Mouse (Mus musculus) liver, embryonic 15.5 days (tissue): ENCODE measurements around the gene Ush2a. TPM values are rescaled to one million over a fixed set of nuclear protein-coding genes. Genes with fewer than 3 reads are reported as not detected.

Experiments used
- ATAC-seq: fragments of 200-750 bp; cut with Nextera tagmentation; 2 replicates; pipeline ENCODE4 v1.8.0; 2017; ENCODE audit warnings: moderate number of reproducible peaks, mild to moderate bottlenecking, moderate library complexity; ENCODE audit not compliant: insufficient read depth
- H3K27ac ChIP-seq: fragments of 300-500 bp; sonication (generic); replicated peaks from 2 replicates; pipeline ENCODE4 v1.5.1; 2015; ENCODE audit warnings: mild to moderate bottlenecking, inconsistent platforms
- H3K27me3 ChIP-seq: fragments of 300-500 bp; sonication (generic); 2 replicates; pipeline ENCODE4 v1.6.1; 2015; ENCODE audit warnings: mild to moderate bottlenecking, inconsistent platforms
- H3K36me3 ChIP-seq: fragments of 300-500 bp; sonication (generic); replicated peaks from 2 replicates; pipeline ENCODE4 v1.6.1; 2015; ENCODE audit warnings: moderate library complexity, mild to moderate bottlenecking, inconsistent platforms
- H3K4me1 ChIP-seq: fragments of 300-500 bp; sonication (generic); replicated peaks from 2 replicates; pipeline ENCODE4 v1.6.1; 2015; ENCODE audit warnings: inconsistent platforms
- H3K4me2 ChIP-seq: fragments of 300-500 bp; sonication (generic); 2 replicates; pipeline ENCODE4 v1.6.1; 2015; ENCODE audit warnings: moderate library complexity, mild to moderate bottlenecking, inconsistent platforms
- H3K4me3 ChIP-seq: fragments of 300-500 bp; sonication (generic); replicated peaks from 2 replicates; pipeline ENCODE4 v1.5.1; 2015; ENCODE audit warnings: mild to moderate bottlenecking, inconsistent platforms
- H3K9ac ChIP-seq: fragments of 300-500 bp; sonication (generic); 2 replicates; pipeline ENCODE4 v1.6.1; 2015; ENCODE audit warnings: moderate library complexity, mild to moderate bottlenecking, inconsistent platforms
- H3K9me3 ChIP-seq: fragments of 300-500 bp; sonication (generic); replicated peaks from 2 replicates; pipeline ENCODE4 v1.6.1; 2016; ENCODE audit warnings: inconsistent platforms
- WGBS: fragments of 180-500 bp; shearing (Covaris S2); methylation state at CpG from one replicate; pipeline ENCODE4 v1.1.7; 2015; ENCODE audit warnings: mixed read lengths; ENCODE audit not compliant: insufficient replicate concordance; 5-methylcytosine and 5-hydroxymethylcytosine counted together
- polyA plus RNA-seq: library from polyadenylated mRNA; unstranded; fragments of >200 nt; fragmentation: Nextera tagmentation; extraction: Ambion mirVana; gene quantifications from 2 replicates; pipeline ENCODE4 v1.2.1, GENCODE M21; 2015

Ush2a gene
- polyA plus RNA-seq, 1 experiment from 2014 or later, result not detected

DNA sequence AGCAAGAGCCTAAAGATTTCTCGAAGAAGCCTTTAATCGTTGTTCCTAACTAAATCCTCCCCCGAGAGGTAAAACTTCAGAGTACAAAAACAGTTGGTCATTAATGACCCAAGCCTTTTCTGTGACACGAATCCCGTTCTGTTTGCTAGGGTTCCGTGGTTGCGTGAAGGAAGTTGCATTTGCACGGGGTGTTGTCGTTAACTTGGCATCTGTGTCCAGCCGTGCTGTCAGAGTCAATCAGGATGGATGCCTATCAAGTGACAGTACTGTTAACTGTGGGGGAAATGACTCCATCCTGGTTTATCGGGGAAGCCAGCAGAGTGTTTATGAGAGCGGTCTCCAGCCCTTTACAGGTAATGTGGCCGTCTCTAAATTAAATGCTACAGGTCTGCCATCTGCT, 287.9 kb downstream of the Ush2a start:
- Histone ChIP-seq H3K36me3 (no peaks in the 10 kb centered on the region), H3K27me3 (no peaks in the 10 kb centered on the region), H3K27ac (no peak overlapping the region), H3K4me1 (no peaks in the 10 kb centered on the region), H3K9me3 (no peaks in the 10 kb centered on the region), H3K4me2 (no peak overlapping the region), H3K4me3 (no peak overlapping the region), H3K9ac (no peak overlapping the region)
- no peak for ATAC-seq
- 40% methylated on average over 13 of the region's 13 CpGs for WGBS

DNA sequence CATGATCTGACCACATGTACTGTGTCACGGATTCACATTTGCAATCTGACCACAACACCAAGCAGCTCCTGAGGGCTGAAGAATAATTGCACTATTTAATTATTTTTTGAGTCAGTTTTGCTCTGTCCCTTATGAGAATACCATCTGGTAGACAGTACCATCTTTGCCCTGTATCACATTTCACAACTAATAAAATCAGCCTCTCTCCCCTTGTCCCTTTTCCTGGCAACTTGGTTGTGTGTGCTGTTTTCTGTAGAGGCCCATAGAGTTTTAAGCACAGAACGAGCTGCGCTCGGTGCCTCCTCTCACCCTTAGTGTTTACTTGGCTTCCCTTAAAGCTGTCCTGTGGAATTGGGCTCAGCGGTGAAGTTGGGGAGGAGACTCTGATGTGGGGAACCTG, 290.0 kb downstream of the Ush2a start:
- Histone ChIP-seq H3K27me3 (no peaks in the 10 kb centered on the region), H3K4me1 (no peaks in the 10 kb centered on the region), H3K27ac (no peak overlapping the region), H3K4me2 (no peak overlapping the region), H3K4me3 (no peak overlapping the region), H3K9me3 (no peaks in the 10 kb centered on the region), H3K9ac (no peak overlapping the region), H3K36me3 (no peaks in the 10 kb centered on the region)
- ATAC-seq, result no peak
- 66% methylated on average over 5 of the region's 5 CpGs for WGBS

DNA sequence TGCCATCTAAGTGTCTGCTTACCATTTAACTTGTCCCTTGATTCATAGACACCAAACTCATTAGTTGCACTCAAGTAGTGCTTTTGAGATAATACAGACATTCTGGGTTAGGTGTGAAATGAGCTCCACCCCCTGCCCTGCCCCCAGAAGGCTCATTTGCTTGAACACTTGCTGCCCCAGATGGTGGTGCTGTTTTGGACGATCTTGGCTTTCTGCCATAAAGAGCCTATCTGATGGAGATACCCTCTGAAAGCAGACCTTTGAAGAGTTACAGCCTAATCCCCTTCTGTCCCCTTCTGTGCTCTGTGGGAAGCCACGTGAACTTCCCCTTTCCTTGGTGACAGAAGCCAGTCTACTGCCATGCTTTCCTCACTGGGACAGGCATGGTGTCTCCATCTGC, 297.1 kb downstream of the Ush2a start:
- Histone ChIP-seq H3K4me2 (no peak overlapping the region), H3K4me1 (no peaks in the 10 kb centered on the region), H3K36me3 (no peaks in the 10 kb centered on the region), H3K9me3 (no peaks in the 10 kb centered on the region), H3K27me3 (no peaks in the 10 kb centered on the region), H3K9ac (no peak overlapping the region), H3K4me3 (no peak overlapping the region), H3K27ac (no peak overlapping the region)
- ATAC-seq, result no peak
- 0% methylated on average over 2 of the region's 2 CpGs for WGBS

DNA sequence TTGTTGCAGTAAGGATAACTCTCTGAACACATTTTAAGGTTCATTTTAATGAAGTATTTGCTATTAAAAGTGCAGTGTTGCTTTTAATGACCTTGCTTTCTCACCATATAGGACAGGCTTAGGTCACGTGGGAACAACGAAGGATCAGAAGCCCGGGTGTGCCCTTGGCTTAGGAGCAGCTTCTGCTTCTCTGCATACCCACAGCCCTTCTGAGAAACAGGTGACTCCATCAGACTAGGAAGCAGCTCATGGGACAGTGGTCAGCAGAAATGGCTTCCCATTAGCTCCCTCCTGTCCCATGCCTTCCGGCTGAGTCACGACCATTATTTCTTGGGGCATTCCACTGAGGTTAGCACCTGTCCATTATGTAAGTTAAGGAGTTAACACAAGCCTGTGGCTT, 304.4 kb downstream of the Ush2a start:
- no peaks in the 10 kb centered on the region for H3K36me3 ChIP-seq
- ATAC-seq, result no peak
- no peak overlapping the region for H3K4me3 ChIP-seq
- H3K4me2 ChIP-seq, result no peak overlapping the region
- no peaks in the 10 kb centered on the region for H3K4me1 ChIP-seq
- no peak overlapping the region for H3K27ac ChIP-seq
- WGBS, result 64% methylated on average over 5 of the region's 5 CpGs
- H3K9ac ChIP-seq, result no peak overlapping the region
- H3K27me3 ChIP-seq, result no peaks in the 10 kb centered on the region
- no peaks in the 10 kb centered on the region for H3K9me3 ChIP-seq

DNA sequence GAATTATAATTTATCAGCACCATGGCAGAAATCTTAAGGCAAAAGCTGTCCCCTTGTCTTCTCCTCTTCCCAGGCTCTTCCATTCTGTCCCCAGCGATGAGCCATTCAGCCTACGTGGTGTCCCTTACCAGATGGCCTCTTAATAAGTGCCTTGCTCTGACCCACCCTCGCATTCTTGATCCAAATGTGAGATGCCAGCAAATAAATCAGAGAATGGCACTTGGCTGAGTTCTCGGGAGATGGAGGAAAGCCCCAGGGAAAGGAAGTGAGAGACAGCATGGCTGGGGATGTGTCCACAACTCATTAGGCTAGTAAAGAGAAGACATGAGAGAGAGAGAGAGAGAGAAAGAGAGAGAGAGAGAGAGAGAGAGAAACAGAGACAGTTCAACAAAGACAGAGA, 305.7 kb downstream of the Ush2a start:
- Histone ChIP-seq H3K27ac (no peak overlapping the region), H3K4me1 (no peaks in the 10 kb centered on the region), H3K4me3 (no peak overlapping the region), H3K9ac (no peak overlapping the region), H3K36me3 (no peaks in the 10 kb centered on the region), H3K27me3 (no peaks in the 10 kb centered on the region), H3K9me3 (no peaks in the 10 kb centered on the region), H3K4me2 (no peak overlapping the region)
- 64% methylated on average over 4 of the region's 4 CpGs for WGBS
- no peak for ATAC-seq

DNA sequence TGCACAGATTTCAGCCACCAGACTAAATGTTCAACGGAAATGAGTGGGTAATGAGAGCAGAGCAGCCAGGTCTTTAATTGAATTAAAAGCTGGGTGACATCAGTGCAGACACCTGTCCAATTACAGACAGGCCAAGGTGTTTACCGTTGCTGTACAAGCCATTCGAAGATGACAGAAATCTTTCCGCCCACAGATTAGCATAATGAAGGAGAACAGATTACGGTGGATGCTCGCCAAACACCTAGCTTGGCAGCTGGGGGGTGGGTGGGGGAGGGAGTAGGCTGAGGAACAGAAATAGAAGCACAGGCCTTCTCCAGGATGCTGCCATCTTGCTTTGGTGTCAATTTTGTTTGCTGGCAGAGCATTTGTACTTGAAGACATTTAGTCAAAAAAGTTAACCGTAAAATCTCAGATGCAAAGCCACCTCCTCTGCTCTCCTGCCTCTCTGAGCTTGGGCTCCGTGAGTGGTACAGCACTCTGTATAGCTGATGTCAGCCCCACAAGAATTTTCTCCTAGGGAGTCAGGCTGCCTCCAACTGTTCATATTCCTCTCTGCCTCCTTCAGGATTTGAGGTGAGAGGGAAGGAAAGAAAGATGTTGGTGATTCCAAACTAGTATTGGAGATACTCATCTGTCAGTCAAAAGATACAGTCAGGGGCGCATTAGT, 306.6 kb downstream of the Ush2a start:
- no peaks in the 10 kb centered on the region for H3K27me3 ChIP-seq
- H3K9ac ChIP-seq, result no peak overlapping the region
- 65% methylated on average over 9 of the region's 9 CpGs for WGBS
- H3K4me2 ChIP-seq, result no peak overlapping the region
- no peaks in the 10 kb centered on the region for H3K9me3 ChIP-seq
- no peak overlapping the region for H3K4me3 ChIP-seq
- H3K4me1 ChIP-seq, result no peaks in the 10 kb centered on the region
- no peaks in the 10 kb centered on the region for H3K36me3 ChIP-seq
- no peak overlapping the region for H3K27ac ChIP-seq
- no peak for ATAC-seq

DNA sequence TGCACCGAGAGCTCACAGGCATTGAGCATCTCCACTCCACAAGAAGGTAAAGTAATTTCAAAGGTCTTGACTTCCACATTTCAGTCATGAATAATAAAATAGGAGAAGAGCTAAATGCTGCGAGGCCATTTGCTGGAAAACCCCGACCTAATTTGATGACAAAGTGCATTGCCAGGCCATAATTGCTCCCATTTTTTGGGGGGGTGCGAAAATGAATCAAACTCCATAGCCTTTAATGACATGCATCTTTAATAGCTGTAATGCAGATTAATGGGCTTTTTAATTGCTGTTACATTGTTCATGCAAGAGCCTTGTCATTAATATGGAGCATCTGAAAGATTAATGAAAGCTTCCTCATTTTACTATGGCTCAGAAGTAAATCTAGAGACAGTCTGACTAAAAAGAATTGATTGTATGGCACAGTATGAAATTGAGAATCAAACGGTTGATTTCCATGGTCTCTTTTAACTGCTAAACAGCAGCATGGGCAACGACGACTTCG, 314.5 kb downstream of the Ush2a start:
- H3K9ac ChIP-seq, result no peak overlapping the region
- no peaks in the 10 kb centered on the region for H3K9me3 ChIP-seq
- no peak overlapping the region for H3K4me2 ChIP-seq
- ATAC-seq, result no peak
- 65% methylated on average over 8 of the region's 8 CpGs for WGBS
- H3K27me3 ChIP-seq, result no peaks in the 10 kb centered on the region
- H3K4me1 ChIP-seq, result no peaks in the 10 kb centered on the region
- H3K27ac ChIP-seq, result no peak overlapping the region
- H3K36me3 ChIP-seq, result no peaks in the 10 kb centered on the region
- H3K4me3 ChIP-seq, result no peak overlapping the region

DNA sequence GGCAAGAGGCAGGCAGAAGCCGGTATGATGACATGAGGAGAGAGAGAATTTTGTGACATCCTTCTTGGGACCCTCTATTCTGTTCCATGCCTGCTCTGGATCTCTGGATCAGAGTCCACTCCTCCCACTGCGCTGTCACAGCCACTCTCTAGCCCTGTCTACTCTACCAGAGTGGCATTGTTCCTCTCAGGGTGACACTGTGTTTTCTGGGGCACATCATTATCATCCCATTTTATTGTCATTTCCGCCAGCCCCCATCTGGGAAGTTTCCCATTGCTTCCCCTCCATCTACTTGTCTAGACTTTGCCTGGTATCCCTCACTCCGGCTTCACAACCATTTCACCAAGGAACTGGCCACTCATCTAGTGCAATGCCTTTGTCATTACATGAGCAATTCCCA, 315.6 kb downstream of the Ush2a start:
- WGBS, result 66% methylated on average over 4 of the region's 4 CpGs
- Histone ChIP-seq H3K4me1 (no peaks in the 10 kb centered on the region), H3K9me3 (no peaks in the 10 kb centered on the region), H3K27ac (no peak overlapping the region), H3K4me3 (no peak overlapping the region), H3K9ac (no peak overlapping the region), H3K4me2 (no peak overlapping the region), H3K27me3 (no peaks in the 10 kb centered on the region), H3K36me3 (no peaks in the 10 kb centered on the region)
- no peak for ATAC-seq

DNA sequence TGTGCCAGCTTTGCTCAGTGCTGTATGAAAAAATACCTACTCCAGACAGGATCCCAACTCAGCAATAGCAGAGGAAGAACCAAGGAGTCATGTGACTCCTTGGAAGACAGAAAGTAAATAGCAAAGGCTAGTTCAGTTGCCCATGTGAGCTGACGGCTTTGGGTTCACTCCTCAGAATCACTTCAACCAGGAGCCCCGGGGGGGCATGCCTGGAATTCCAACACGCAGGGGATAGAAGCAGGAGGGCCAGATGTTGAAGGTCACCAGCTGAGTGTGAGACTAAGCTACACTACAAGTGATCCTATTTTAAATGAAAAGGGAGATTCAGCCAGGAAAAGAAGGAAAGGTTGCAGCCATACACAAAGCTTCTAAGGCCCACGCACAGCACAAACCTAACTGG, 319.3 kb downstream of the Ush2a start:
- Histone ChIP-seq H3K36me3 (no peaks in the 10 kb centered on the region), H3K9ac (no peak overlapping the region), H3K27me3 (no peaks in the 10 kb centered on the region), H3K4me3 (no peak overlapping the region), H3K9me3 (no peaks in the 10 kb centered on the region), H3K4me2 (no peak overlapping the region), H3K4me1 (no peaks in the 10 kb centered on the region), H3K27ac (no peak overlapping the region)
- no peak for ATAC-seq
- 47% methylated on average over 4 of the region's 4 CpGs for WGBS

DNA sequence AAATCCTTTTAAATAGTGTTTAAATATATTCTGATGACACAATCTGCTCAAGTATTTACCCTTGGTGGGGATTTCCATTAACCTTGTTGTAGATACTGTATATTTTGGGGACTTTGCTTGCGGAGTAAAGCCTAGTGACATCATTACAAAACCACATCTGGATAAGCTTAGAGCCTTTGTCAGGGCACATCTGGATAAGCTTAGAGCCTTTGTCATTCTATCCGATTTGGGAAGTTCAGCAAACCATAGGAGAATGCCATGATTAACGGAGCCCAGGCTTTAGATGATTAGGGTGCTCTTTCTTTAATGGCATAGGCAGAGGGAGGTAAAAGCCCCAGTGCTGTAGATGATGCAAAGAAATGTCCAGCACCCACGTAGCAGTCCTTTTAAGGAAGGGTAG, 333.4 kb downstream of the Ush2a start:
- Histone ChIP-seq H3K9ac (no peak overlapping the region), H3K4me3 (no peak overlapping the region), H3K9me3 (no peaks in the 10 kb centered on the region), H3K4me1 (no peaks in the 10 kb centered on the region), H3K36me3 (no peaks in the 10 kb centered on the region), H3K4me2 (no peak overlapping the region), H3K27ac (no peak overlapping the region), H3K27me3 (no peaks in the 10 kb centered on the region)
- ATAC-seq, result no peak
- WGBS, result 57% methylated on average over 4 of the region's 4 CpGs

DNA sequence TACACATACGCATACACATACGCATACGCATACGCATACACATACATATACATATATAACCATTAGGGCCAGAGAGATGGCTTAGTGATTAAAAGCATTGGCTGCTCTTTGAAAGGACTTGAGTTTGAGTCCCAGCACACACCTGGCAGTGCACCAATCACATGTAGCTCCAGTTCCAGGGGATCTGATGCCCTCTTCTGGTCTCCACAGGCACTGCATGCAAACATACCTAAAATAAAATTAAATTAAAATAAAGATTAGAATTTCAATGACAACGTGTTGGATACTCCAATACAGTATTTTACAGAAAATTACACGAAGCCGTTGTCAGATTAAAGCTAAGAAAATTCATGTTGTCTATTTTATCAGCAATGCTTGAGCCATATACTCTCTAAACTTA, 336.2 kb downstream of the Ush2a start:
- Histone ChIP-seq H3K27me3 (no peaks in the 10 kb centered on the region), H3K4me1 (no peaks in the 10 kb centered on the region), H3K36me3 (no peaks in the 10 kb centered on the region), H3K9me3 (no peaks in the 10 kb centered on the region), H3K27ac (no peak overlapping the region), H3K9ac (no peak overlapping the region), H3K4me2 (no peak overlapping the region), H3K4me3 (no peak overlapping the region)
- no peak for ATAC-seq
- 77% methylated on average over 7 of the region's 7 CpGs for WGBS

DNA sequence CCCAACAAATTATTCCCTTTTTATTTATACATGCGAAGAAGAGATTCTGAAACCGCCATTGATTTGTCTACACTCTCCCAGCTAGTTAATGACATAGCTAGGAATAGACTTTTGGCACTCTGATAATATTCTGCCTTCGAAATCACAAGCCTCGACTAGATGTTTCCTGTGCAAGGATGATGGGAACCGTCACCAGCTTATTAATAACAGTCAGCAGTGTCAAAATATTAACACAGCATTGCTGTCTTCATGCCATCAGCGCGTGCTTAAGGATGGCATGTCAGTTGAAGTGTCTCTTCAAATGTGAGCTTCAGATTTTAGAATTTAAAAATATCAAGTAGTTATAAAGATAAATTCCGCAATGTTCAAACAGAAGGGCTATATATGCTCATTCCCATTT, 337.3 kb downstream of the Ush2a start:
- Histone ChIP-seq H3K4me2 (no peak overlapping the region), H3K9me3 (no peaks in the 10 kb centered on the region), H3K4me1 (no peaks in the 10 kb centered on the region), H3K4me3 (no peak overlapping the region), H3K27me3 (no peaks in the 10 kb centered on the region), H3K36me3 (no peaks in the 10 kb centered on the region), H3K27ac (no peak overlapping the region), H3K9ac (no peak overlapping the region)
- ATAC-seq, result no peak
- 68% methylated on average over 8 of the region's 8 CpGs for WGBS
